Mouse (Mus musculus) embryonic fibroblast, embryonic 13.5 days (primary cell): ENCODE measurements around the gene Pdk4.

Experiments used
- CTCF ChIP-seq: IDR thresholded peaks from 2 replicates; pipeline ENCODE4 v1.5.1; 2011; ENCODE audit warnings: mild to moderate bottlenecking, control low read depth, low read length, moderate library complexity, borderline replicate concordance; ENCODE audit not compliant: insufficient read depth
- POLR2A ChIP-seq: IDR thresholded peaks from 2 replicates; pipeline ENCODE4 v1.6.1; 2011; ENCODE audit warnings: low read depth, mild to moderate bottlenecking, control low read depth, low read length, moderate library complexity

DNA sequence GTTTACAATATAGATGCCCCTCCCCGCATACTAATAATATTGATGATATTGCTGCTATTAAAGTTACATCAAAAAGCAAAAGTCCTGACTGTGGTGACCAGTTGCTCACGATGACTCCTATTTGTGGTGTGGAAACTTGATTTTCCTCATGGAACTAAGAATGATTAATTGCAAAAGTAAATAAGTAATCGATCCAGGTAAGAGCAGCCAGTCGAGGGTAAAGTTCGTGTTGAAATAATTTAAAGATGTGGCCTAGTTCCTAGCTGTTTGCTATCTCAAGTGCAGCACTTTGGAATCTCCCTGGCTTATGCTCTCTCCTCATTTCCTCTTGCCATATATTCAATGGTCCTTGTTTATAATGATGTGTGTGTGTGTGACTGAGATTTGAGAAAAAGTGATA is 46.2 kb downstream of the Pdk4 start:
- TF ChIP-seq CTCF = no peak
- TF ChIP-seq POLR2A = no peak
